9 mouse cellular contexts compared by ENCODE assay signal in genomic region chr14:54433941-54434531, GRCm38 (mm10). TPM values are rescaled to one million over a fixed set of nuclear protein-coding genes. Genes with fewer than 3 reads are reported as not detected.
DNase-seq lines count a peak whose midpoint lies in the region; ATAC-seq and TF ChIP-seq lines count a peak whose summit lies in the region.
"Had no signal": no experiment of that assay in that cellular context is flagged by ENCODE, and none has a peak within 500 bp of the region (broad histone marks: within the 10 kb centered on the region; RNA-seq: fewer than 3 reads in every experiment).

No protein-coding gene starts in this region.

- H3K4me3 ChIP-seq in kidney, adult 2 months (ENCODE audit: insufficient read depth, low read depth, low read length): no peak overlapping the region
- peak overlapping the region; percentile 88 for H3K4me3 ChIP-seq in heart, embryonic 12.5 days
- H3K4me3 ChIP-seq in liver, embryonic 15.5 days (replicated peaks): peak overlapping the region; percentile 62
- peak overlapping the region; percentile 80 for H3K4me3 ChIP-seq in small intestine, adult 2 months (ENCODE audit: low read depth, low read length)

- no peak for ATAC-seq in heart, embryonic 12.5 days (ENCODE audit: insufficient number of reproducible peaks, low FRiP score)
- peak; percentile 19 for ATAC-seq in liver, embryonic 15.5 days (ENCODE audit: insufficient read depth)
- ATAC-seq in megakaryocyte-erythroid progenitor cell, adult 5-6 weeks (replicated peaks; ENCODE audit: low FRiP score, low TSS enrichment, poor library complexity, severe bottlenecking): no peak

- 48% methylated on average over 12 of the region's 12 CpGs for WGBS in kidney, adult 2 months
- 51% methylated on average over 12 of the region's 12 CpGs for WGBS in heart, embryonic 12.5 days
- 44% methylated on average over 12 of the region's 12 CpGs for WGBS in liver, embryonic 15.5 days (ENCODE audit: insufficient replicate concordance)
- 31% methylated on average over 12 of the region's 12 CpGs for WGBS in small intestine, adult 2 months

- no peak for TF ChIP-seq POLR2A in kidney, adult 2 months (IDR thresholded peaks at IDR 0.05; ENCODE audit: low read depth, low read length)
- TF ChIP-seq POLR2A in small intestine, adult 2 months (IDR thresholded peaks at IDR 0.05; ENCODE audit: low read depth, low read length): no peak

- peak overlapping the region; percentile 98 for H3K9ac ChIP-seq in heart, embryonic 12.5 days
- 0 out of 2 replicates have a peak overlapping the region, but pooled peaks have one; percentile 61 for H3K9ac ChIP-seq in liver, embryonic 15.5 days

- intact Hi-C loops in left cerebral cortex, postnatal 14 days (cut with DNase I): no loop called here

- H3K27ac ChIP-seq in kidney, adult 2 months (ENCODE audit: insufficient read depth, low read depth, low read length): no peak overlapping the region
- peak overlapping the region; percentile 94; the same call in 1 of the 2 replicates for H3K27ac ChIP-seq in heart, embryonic 12.5 days (ENCODE audit: poor library complexity, severe bottlenecking)
- no peak overlapping the region for H3K27ac ChIP-seq in liver, embryonic 15.5 days (replicated peaks)
- H3K27ac ChIP-seq in small intestine, adult 2 months (ENCODE audit: insufficient read depth, low read depth, low read length): peak overlapping the region; percentile 77

- no peaks in the 10 kb centered on the region for H3K9me3 ChIP-seq in heart, embryonic 12.5 days (replicated peaks)
- no peaks in the 10 kb centered on the region for H3K9me3 ChIP-seq in liver, embryonic 15.5 days (replicated peaks)

- TF ChIP-seq CTCF in kidney, adult 2 months (conservative IDR thresholded peaks at IDR 0.05; ENCODE audit: insufficient read depth, insufficient read length, low read depth, low read length): no peak
- no peak for TF ChIP-seq CTCF in small intestine, adult 2 months (IDR thresholded peaks at IDR 0.05; ENCODE audit: extremely low read depth, insufficient read length, insufficient replicate concordance, low read depth, low read length)

- 0 out of 2 replicates have a peak, but pooled peaks cover 4% of the 10 kb centered on the region for H3K4me1 ChIP-seq in kidney, adult 2 months (ENCODE audit: control insufficient read depth, insufficient read depth, low read length)
- peaks cover 48% of the 10 kb centered on the region for H3K4me1 ChIP-seq in heart, embryonic 12.5 days (replicated peaks)
- peaks cover 55% of the 10 kb centered on the region for H3K4me1 ChIP-seq in liver, embryonic 15.5 days (replicated peaks)
- peaks cover 13% of the 10 kb centered on the region for H3K4me1 ChIP-seq in small intestine, adult 2 months (ENCODE audit: control insufficient read depth, insufficient read depth, insufficient read length, low read length)

- peak overlapping the region; percentile 82 for H3K4me2 ChIP-seq in heart, embryonic 12.5 days
- H3K4me2 ChIP-seq in liver, embryonic 15.5 days: peak overlapping the region; percentile 72

- no peaks in the 10 kb centered on the region for H3K27me3 ChIP-seq in kidney, adult 2 months (replicated peaks; ENCODE audit: control insufficient read depth, insufficient read depth, low read length)
- H3K27me3 ChIP-seq in heart, embryonic 12.5 days (replicated peaks): no peaks in the 10 kb centered on the region
- peaks cover 63% of the 10 kb centered on the region for H3K27me3 ChIP-seq in liver, embryonic 15.5 days
- no peaks in the 10 kb centered on the region; the same call in 1 of the 2 replicates for H3K27me3 ChIP-seq in small intestine, adult 2 months (ENCODE audit: control insufficient read depth, insufficient read depth, low read length)

- peak; percentile 43 for DNase-seq in kidney, postnatal 10 days
- DNase-seq in kidney, adult 2 months: no peak
- no peak for DNase-seq in adrenal gland, adult 2 months
- DNase-seq in left cerebral cortex, postnatal 14 days (ENCODE audit: low spot score in 2 of 2): no peak

- H3K36me3 ChIP-seq in kidney, adult 2 months (ENCODE audit: control insufficient read depth, insufficient read depth, low read length): no peaks in the 10 kb centered on the region
- peaks cover 45% of the 10 kb centered on the region for H3K36me3 ChIP-seq in heart, embryonic 12.5 days
- H3K36me3 ChIP-seq in liver, embryonic 15.5 days (replicated peaks): peaks cover 14% of the 10 kb centered on the region
- 0 out of 2 replicates have a peak, but pooled peaks cover 4% of the 10 kb centered on the region for H3K36me3 ChIP-seq in small intestine, adult 2 months (ENCODE audit: control insufficient read depth, insufficient read depth, low read length)

RNA-seq across cellular contexts. Expression of gene Mmp14, which starts 2.6 kb away (rescaled TPM):
- polyA plus RNA-seq in kidney, adult 2 months (2012; rRNA removed): 37.2 and 42.1 TPM in 2 replicates
- polyA plus RNA-seq in heart, embryonic 12.5 days (2016; fragmentation: Nextera tagmentation; extraction: Ambion mirVana): 127 and 129 TPM in 2 replicates
- polyA plus RNA-seq in liver, embryonic 15.5 days (2015; fragmentation: Nextera tagmentation; extraction: Ambion mirVana): 22.6 and 24.7 TPM in 2 replicates
- 59.9 and 66.0 TPM in 2 replicates for polyA plus RNA-seq in small intestine, adult 2 months (2012; rRNA removed)
- 10 to 100 TPM; 36.2 to 39.9 TPM for total RNA-seq in adrenal gland, adult 2 months (2021)
- polyA plus RNA-seq in adrenal gland, adult 2 months (2012; rRNA removed): 173 and 192 TPM in 2 replicates
- total RNA-seq in megakaryocyte-erythroid progenitor cell, adult 5-6 weeks (2014; fragmentation: Nextera tagmentation): 39.2 and 44.9 TPM in 2 replicates
- total RNA-seq in megakaryocyte-erythroid progenitor cell, adult 5-6 weeks (2017): 23.4 and 37.2 TPM in 2 replicates
- 10 to 100 TPM; 19.0 to 22.0 TPM for total RNA-seq in left cerebral cortex, postnatal 14 days (2021)

RNA-seq across cellular contexts. Expression of gene Mrpl52, which starts 7.3 kb away (rescaled TPM):
- polyA plus RNA-seq in kidney, adult 2 months (2012; rRNA removed): 366 and 425 TPM in 2 replicates
- 284 and 290 TPM in 2 replicates for polyA plus RNA-seq in heart, embryonic 12.5 days (2016; fragmentation: Nextera tagmentation; extraction: Ambion mirVana)
- polyA plus RNA-seq in liver, embryonic 15.5 days (2015; fragmentation: Nextera tagmentation; extraction: Ambion mirVana): 128 and 168 TPM in 2 replicates
- polyA plus RNA-seq in small intestine, adult 2 months (2012; rRNA removed): 186 and 284 TPM in 2 replicates
- 100 to 1,000 TPM; 162 to 202 TPM for total RNA-seq in adrenal gland, adult 2 months (2021)
- polyA plus RNA-seq in adrenal gland, adult 2 months (2012; rRNA removed): 2,091 and 3,081 TPM in 2 replicates
- total RNA-seq in megakaryocyte-erythroid progenitor cell, adult 5-6 weeks (2014; fragmentation: Nextera tagmentation): 504 and 507 TPM in 2 replicates
- total RNA-seq in megakaryocyte-erythroid progenitor cell, adult 5-6 weeks (2017): 266 and 434 TPM in 2 replicates
- 10 to 100 TPM; 79.5 to 91.5 TPM for total RNA-seq in left cerebral cortex, postnatal 14 days (2021)

RNA-seq across cellular contexts. Expression of gene Slc7a7, which starts 16.5 kb away (rescaled TPM):
- polyA plus RNA-seq in kidney, adult 2 months (2012; rRNA removed): 454 and 464 TPM in 2 replicates
- 8.0 and 8.3 TPM in 2 replicates for polyA plus RNA-seq in heart, embryonic 12.5 days (2016; fragmentation: Nextera tagmentation; extraction: Ambion mirVana)
- 9.9 and 10.5 TPM in 2 replicates for polyA plus RNA-seq in liver, embryonic 15.5 days (2015; fragmentation: Nextera tagmentation; extraction: Ambion mirVana)
- 110 and 341 TPM in 2 replicates for polyA plus RNA-seq in small intestine, adult 2 months (2012; rRNA removed)
- 1 to 10 TPM; 2.8 to 3.9 TPM for total RNA-seq in adrenal gland, adult 2 months (2021)
- 3.7 and 4.2 TPM in 2 replicates for polyA plus RNA-seq in adrenal gland, adult 2 months (2012; rRNA removed)
- 8.8 and 12.9 TPM in 2 replicates for total RNA-seq in megakaryocyte-erythroid progenitor cell, adult 5-6 weeks (2014; fragmentation: Nextera tagmentation)
- total RNA-seq in megakaryocyte-erythroid progenitor cell, adult 5-6 weeks (2017): 8.2 and 10.6 TPM in 2 replicates
- 1 to 10 TPM; 1.5 to 2.5 TPM for total RNA-seq in left cerebral cortex, postnatal 14 days (2021)

RNA-seq across cellular contexts. Expression of gene Lrp10, which starts 29.9 kb away (rescaled TPM):
- 168 and 211 TPM in 2 replicates for polyA plus RNA-seq in kidney, adult 2 months (2012; rRNA removed)
- 50.3 and 55.8 TPM in 2 replicates for polyA plus RNA-seq in heart, embryonic 12.5 days (2016; fragmentation: Nextera tagmentation; extraction: Ambion mirVana)
- 21.2 and 23.0 TPM in 2 replicates for polyA plus RNA-seq in liver, embryonic 15.5 days (2015; fragmentation: Nextera tagmentation; extraction: Ambion mirVana)
- 139 and 303 TPM in 2 replicates for polyA plus RNA-seq in small intestine, adult 2 months (2012; rRNA removed)
- total RNA-seq in adrenal gland, adult 2 months (2021): 100 to 1,000 TPM; 116 to 139 TPM
- 262 and 276 TPM in 2 replicates for polyA plus RNA-seq in adrenal gland, adult 2 months (2012; rRNA removed)
- total RNA-seq in megakaryocyte-erythroid progenitor cell, adult 5-6 weeks (2014; fragmentation: Nextera tagmentation): 38.4 and 38.6 TPM in 2 replicates
- total RNA-seq in megakaryocyte-erythroid progenitor cell, adult 5-6 weeks (2017): 13.0 and 19.9 TPM in 2 replicates
- total RNA-seq in left cerebral cortex, postnatal 14 days (2021): 10 to 100 TPM; 23.2 to 31.3 TPM

RNA-seq across cellular contexts. Expression of gene Rem2, which starts 41.9 kb away (rescaled TPM):
- polyA plus RNA-seq in kidney, adult 2 months (2012; rRNA removed): 0.23 and 0.30 TPM in 2 replicates
- polyA plus RNA-seq in heart, embryonic 12.5 days (2016; fragmentation: Nextera tagmentation; extraction: Ambion mirVana): 1.9 and 2.4 TPM in 2 replicates
- polyA plus RNA-seq in liver, embryonic 15.5 days (2015; fragmentation: Nextera tagmentation; extraction: Ambion mirVana): 0.20 and 0.23 TPM in 2 replicates
- 0.20 and 0.76 TPM in 2 replicates for polyA plus RNA-seq in small intestine, adult 2 months (2012; rRNA removed)
- total RNA-seq in adrenal gland, adult 2 months (2021): under 1 TPM; 0.29 to 0.45 TPM
- 0.40 and 0.49 TPM in 2 replicates for polyA plus RNA-seq in adrenal gland, adult 2 months (2012; rRNA removed)
- total RNA-seq in megakaryocyte-erythroid progenitor cell, adult 5-6 weeks (2014; fragmentation: Nextera tagmentation): 0.50 and 3.5 TPM in 2 replicates
- total RNA-seq in megakaryocyte-erythroid progenitor cell, adult 5-6 weeks (2017): 0.80 and 2.0 TPM in 2 replicates
- total RNA-seq in left cerebral cortex, postnatal 14 days (2021): 1 to 10 TPM; 7.4 to 9.6 TPM
- total RNA-seq: heart, postnatal 10 days had no signal

Comparison
In these comparisons a context has a peak if more than half of its experiments do, and no peak if none do; other contexts are left out.
1. H3K27ac ChIP-seq: peak in heart, embryonic 12.5 days (single experiment) and small intestine, adult 2 months (single experiment); none in kidney, adult 2 months (single experiment) and liver, embryonic 15.5 days (single experiment).